Comparison of ENCODE assay signal across 17 mouse cellular contexts in the genomic region with DNA sequence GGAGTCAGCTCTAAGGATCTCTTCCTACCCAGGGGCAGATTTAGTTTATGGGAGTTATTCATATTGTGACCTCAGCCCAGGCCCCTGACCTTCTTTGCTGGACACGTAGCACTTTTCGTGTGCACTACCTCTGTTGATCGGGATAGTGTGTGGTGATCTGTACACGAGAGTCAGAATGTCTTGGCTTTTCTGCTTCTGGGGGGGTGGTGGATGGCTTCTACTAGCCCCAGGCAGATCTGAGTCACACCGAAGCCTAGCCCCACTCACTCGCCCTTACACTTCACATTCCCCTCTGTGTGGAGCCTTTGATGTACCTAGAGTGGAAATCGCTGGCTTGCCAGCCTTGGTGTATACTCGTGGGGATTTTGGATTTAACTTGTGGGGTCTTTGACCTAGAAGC. TPM values are rescaled to one million over a fixed set of nuclear protein-coding genes. Genes with fewer than 3 reads are reported as not detected.
DNase-seq lines count a peak whose midpoint lies in the region; ATAC-seq and TF ChIP-seq lines count a peak whose summit lies in the region.
"Had no signal": no experiment of that assay in that cellular context is flagged by ENCODE, and none has a peak within 500 bp of the region (broad histone marks: within the 10 kb centered on the region; RNA-seq: fewer than 3 reads in every experiment).

No protein-coding gene starts in this region.

- CTCF ChIA-PET in Patski (lab: Charles Lee), result interaction anchor here (0.5 to 1.5 kb wide), 2 partner anchors 10 to 228 kb away, joined by 3 to 6 read pairs; no protein-coding TSS in a partner anchor

- H3K4me3 ChIP-seq in hindbrain, embryonic 10.5 days, result no peak overlapping the region
- H3K4me3 ChIP-seq in hindbrain, postnatal 0 days (ENCODE audit: low read length), result no peak overlapping the region
- no peak overlapping the region for H3K4me3 ChIP-seq in midbrain, embryonic 11.5 days (ENCODE audit: low read depth, low read length)
- H3K4me3 ChIP-seq in midbrain, embryonic 14.5 days (replicated peaks; ENCODE audit: low read depth, low read length), result no peak overlapping the region
- H3K4me3 ChIP-seq: embryonic facial prominence, embryonic 13.5 days; forebrain, embryonic 12.5 days; heart, adult 2 months; hindbrain, embryonic 12.5 days had no signal

- no peak overlapping the region for H3K4me2 ChIP-seq in hindbrain, postnatal 0 days (ENCODE audit: low read depth, low read length)
- H3K4me2 ChIP-seq in midbrain, embryonic 11.5 days, result no peak overlapping the region
- no peak overlapping the region for H3K4me2 ChIP-seq in midbrain, embryonic 14.5 days (ENCODE audit: low read length)
- H3K4me2 ChIP-seq: embryonic facial prominence, embryonic 13.5 days; forebrain, embryonic 12.5 days; heart, embryonic 11.5 days; hindbrain, embryonic 12.5 days had no signal

- no peak for ATAC-seq in hindbrain, postnatal 0 days
- no peak for ATAC-seq in midbrain, embryonic 11.5 days (ENCODE audit: low FRiP score)
- ATAC-seq in midbrain, embryonic 14.5 days (ENCODE audit: low FRiP score, low TSS enrichment), result no peak
- ATAC-seq in Patski, result peak; percentile 48

- no peak for TF ChIP-seq CTCF in hindbrain, postnatal 0 days (IDR thresholded peaks at IDR 0.05; ENCODE audit: low read depth)
- TF ChIP-seq CTCF in Patski (IDR thresholded peaks at IDR 0.05), result no peak

- POLR2A ChIA-PET in Patski (lab: Charles Lee), result interaction anchor here (0.8 kb wide), 1 partner anchor 28 kb away, joined by 3 read pairs; no protein-coding TSS in a partner anchor

- DNase-seq in adrenal gland, adult (ENCODE audit: inconsistent age in 2 of 2, low spot score in 1 of 2), result peak; percentile 22 to 71
- DNase-seq in adrenal gland, postnatal 25 days, result no peak
- DNase-seq in hindbrain, embryonic 10.5 days (ENCODE audit: low spot score), result no peak
- no peak for DNase-seq in hindbrain, postnatal 0 days (ENCODE audit: low spot score)
- peak; percentile 28 for DNase-seq in midbrain, embryonic 11.5 days (ENCODE audit: low spot score, missing footprints)
- no peak for DNase-seq in midbrain, embryonic 14.5 days
- no peak for DNase-seq in Patski (ENCODE audit: low read depth, low spot score)
- no peak for DNase-seq in testis, postnatal 10 days (ENCODE audit: low spot score)
- DNase-seq: adrenal gland, postnatal 10 days; gastrocnemius, postnatal 10 days; heart, adult 2 months; heart, postnatal 36 days; kidney, adult 11 months had no signal

- peaks cover 73% of the 10 kb centered on the region for H3K4me1 ChIP-seq in hindbrain, embryonic 10.5 days (replicated peaks)
- peaks cover 24% of the 10 kb centered on the region for H3K4me1 ChIP-seq in hindbrain, postnatal 0 days (ENCODE audit: insufficient read depth, low read length)
- H3K4me1 ChIP-seq in midbrain, embryonic 11.5 days (ENCODE audit: control insufficient read depth, insufficient read depth, low read length), result peaks cover 21% of the 10 kb centered on the region
- H3K4me1 ChIP-seq in midbrain, embryonic 14.5 days (ENCODE audit: control insufficient read depth, insufficient read depth, low read length), result peaks cover 26% of the 10 kb centered on the region

- no peak overlapping the region for H3K9ac ChIP-seq in hindbrain, postnatal 0 days (replicated peaks; ENCODE audit: low read length)
- no peak overlapping the region for H3K9ac ChIP-seq in midbrain, embryonic 11.5 days (ENCODE audit: low read length)
- H3K9ac ChIP-seq in midbrain, embryonic 14.5 days (replicated peaks; ENCODE audit: low read length), result no peak overlapping the region
- H3K9ac ChIP-seq: forebrain, embryonic 12.5 days; hindbrain, embryonic 12.5 days had no signal

- no peaks in the 10 kb centered on the region for H3K27me3 ChIP-seq in hindbrain, embryonic 10.5 days (ENCODE audit: insufficient read depth, poor library complexity, severe bottlenecking)
- H3K27me3 ChIP-seq in hindbrain, postnatal 0 days (ENCODE audit: insufficient read depth, low read length), result no peaks in the 10 kb centered on the region
- no peaks in the 10 kb centered on the region for H3K27me3 ChIP-seq in midbrain, embryonic 11.5 days (ENCODE audit: control insufficient read depth, insufficient read depth, low read length)
- H3K27me3 ChIP-seq in midbrain, embryonic 14.5 days (ENCODE audit: control insufficient read depth, insufficient read depth, low read length), result no peaks in the 10 kb centered on the region
- H3K27me3 ChIP-seq in Patski, result no peaks in the 10 kb centered on the region
- H3K27me3 ChIP-seq: embryonic facial prominence, embryonic 13.5 days; forebrain, embryonic 12.5 days; hindbrain, embryonic 12.5 days had no signal

- H3K27ac ChIP-seq in hindbrain, embryonic 10.5 days, result peak overlapping the region; percentile 67; the same call in 1 of the 2 replicates
- no peak overlapping the region for H3K27ac ChIP-seq in hindbrain, postnatal 0 days
- no peak overlapping the region for H3K27ac ChIP-seq in midbrain, embryonic 11.5 days (ENCODE audit: low read depth, low read length)
- H3K27ac ChIP-seq in midbrain, embryonic 14.5 days (replicated peaks; ENCODE audit: low read depth, low read length), result no peak overlapping the region
- H3K27ac ChIP-seq: embryonic facial prominence, embryonic 13.5 days; forebrain, embryonic 12.5 days; heart, adult 2 months; hindbrain, embryonic 12.5 days had no signal

- in situ Hi-C loops in Patski (cut with MboI; ENCODE audit: low pct_unique_long_range_greater_than_20kb), result no loop called here

- H3K36me3 ChIP-seq in hindbrain, embryonic 10.5 days, result peaks cover 20% of the 10 kb centered on the region
- H3K36me3 ChIP-seq in hindbrain, postnatal 0 days (ENCODE audit: insufficient read depth, low read length), result 0 out of 2 replicates have a peak, but pooled peaks cover 5% of the 10 kb centered on the region
- H3K36me3 ChIP-seq in midbrain, embryonic 11.5 days (ENCODE audit: control insufficient read depth, insufficient read depth, low read length), result peaks cover 6% of the 10 kb centered on the region; the same call in 1 of the 2 replicates
- H3K36me3 ChIP-seq in midbrain, embryonic 14.5 days (ENCODE audit: control insufficient read depth, insufficient read depth, low read length), result peaks cover 18% of the 10 kb centered on the region

- H3K9me3 ChIP-seq in hindbrain, embryonic 10.5 days, result no peaks in the 10 kb centered on the region
- no peaks in the 10 kb centered on the region for H3K9me3 ChIP-seq in hindbrain, postnatal 0 days (ENCODE audit: low read length)
- H3K9me3 ChIP-seq in midbrain, embryonic 11.5 days (ENCODE audit: control insufficient read depth, low read length), result no peaks in the 10 kb centered on the region
- H3K9me3 ChIP-seq in midbrain, embryonic 14.5 days (ENCODE audit: control insufficient read depth, low read length), result no peaks in the 10 kb centered on the region
- H3K9me3 ChIP-seq: embryonic facial prominence, embryonic 13.5 days; forebrain, embryonic 12.5 days; hindbrain, embryonic 12.5 days had no signal

- 71% methylated on average over 8 of the region's 8 CpGs for WGBS in hindbrain, embryonic 10.5 days
- WGBS in hindbrain, postnatal 0 days, result 77% methylated on average over 8 of the region's 8 CpGs
- 74% methylated on average over 8 of the region's 8 CpGs for WGBS in midbrain, embryonic 11.5 days
- WGBS in midbrain, embryonic 14.5 days, result 71% methylated on average over 8 of the region's 8 CpGs

RNA-seq across cellular contexts. Expression of a gene that starts 12.5 kb away (rescaled TPM):
- total RNA-seq in adrenal gland, postnatal 25 days (2021), result 42.6 and 54.4 TPM in 2 replicates
- 4.4 TPM in 2 replicates for polyA plus RNA-seq in hindbrain, embryonic 10.5 days (2016; fragmentation: Nextera tagmentation; extraction: Ambion mirVana)
- total RNA-seq in hindbrain, postnatal 0 days (2014; rRNA removed), result 24.5 and 25.2 TPM in 2 replicates
- polyA plus RNA-seq in hindbrain, postnatal 0 days (2015; fragmentation: Nextera tagmentation; extraction: Ambion mirVana), result 4.8 and 5.9 TPM in 2 replicates
- polyA plus RNA-seq in midbrain, embryonic 11.5 days (2014; fragmentation: Nextera tagmentation; extraction: Ambion mirVana), result 1.4 and 1.5 TPM in 2 replicates
- 2.0 and 5.2 TPM in 2 replicates for polyA plus RNA-seq in midbrain, embryonic 14.5 days (2014; fragmentation: Nextera tagmentation; extraction: Ambion mirVana)
- 22.9 TPM for polyA plus RNA-seq in Patski (2021)

RNA-seq across cellular contexts. Expression of a gene that starts 13.6 kb away (rescaled TPM):
- 12.6 and 19.1 TPM in 2 replicates for total RNA-seq in adrenal gland, postnatal 25 days (2021)
- 17.2 and 20.6 TPM in 2 replicates for polyA plus RNA-seq in hindbrain, embryonic 10.5 days (2016; fragmentation: Nextera tagmentation; extraction: Ambion mirVana)
- 6.2 and 8.5 TPM in 2 replicates for total RNA-seq in hindbrain, postnatal 0 days (2014; rRNA removed)
- polyA plus RNA-seq in hindbrain, postnatal 0 days (2015; fragmentation: Nextera tagmentation; extraction: Ambion mirVana), result 4.7 and 4.9 TPM in 2 replicates
- polyA plus RNA-seq in midbrain, embryonic 11.5 days (2014; fragmentation: Nextera tagmentation; extraction: Ambion mirVana), result 17.3 and 19.2 TPM in 2 replicates
- polyA plus RNA-seq in midbrain, embryonic 14.5 days (2014; fragmentation: Nextera tagmentation; extraction: Ambion mirVana), result 3.0 and 7.1 TPM in 2 replicates
- 32.3 TPM for polyA plus RNA-seq in Patski (2021)

RNA-seq across cellular contexts. Expression of a gene that starts 51.0 kb away (rescaled TPM):
- total RNA-seq in adrenal gland, postnatal 25 days (2021), result 342 and 470 TPM in 2 replicates
- polyA plus RNA-seq in hindbrain, embryonic 10.5 days (2016; fragmentation: Nextera tagmentation; extraction: Ambion mirVana), result 59.4 and 65.9 TPM in 2 replicates
- total RNA-seq in hindbrain, postnatal 0 days (2014; rRNA removed), result 68.2 and 101 TPM in 2 replicates
- 61.7 and 68.7 TPM in 2 replicates for polyA plus RNA-seq in hindbrain, postnatal 0 days (2015; fragmentation: Nextera tagmentation; extraction: Ambion mirVana)
- polyA plus RNA-seq in midbrain, embryonic 11.5 days (2014; fragmentation: Nextera tagmentation; extraction: Ambion mirVana), result 40.5 and 44.4 TPM in 2 replicates
- 32.0 and 33.8 TPM in 2 replicates for polyA plus RNA-seq in midbrain, embryonic 14.5 days (2014; fragmentation: Nextera tagmentation; extraction: Ambion mirVana)
- 36.8 TPM for polyA plus RNA-seq in Patski (2021)

Comparison
In these comparisons a context has a peak if more than half of its experiments do, and no peak if none do; other contexts are left out.
1. DNase-seq: peak in adrenal gland, adult (2 of 2) and midbrain, embryonic 11.5 days (single experiment); none in adrenal gland, postnatal 25 days (single experiment), hindbrain, embryonic 10.5 days (single experiment), hindbrain, postnatal 0 days (single experiment), midbrain, embryonic 14.5 days (single experiment), Patski (single experiment) and testis, postnatal 10 days (single experiment).